Mouse (Mus musculus) E14TG2a.4 (cell line): ENCODE measurements at regions not wholly inside any gene's neighbourhood (a gene's known extent, or its start where the extent isn't known, plus 50 kb on each side); places are given as distances from the start of the nearest gene placed in this dataset.

ENCODE experiments used
- CTCF ChIP-seq: conservative IDR thresholded peaks from 2 replicates; pipeline ENCODE4 v1.5.1; 2014; ENCODE audit warnings: low read length
- NANOG ChIP-seq: IDR thresholded peaks from 2 replicates; pipeline ENCODE4 v1.6.1; 2014; ENCODE audit warnings: borderline replicate concordance, low read length, mixed read lengths

DNA sequence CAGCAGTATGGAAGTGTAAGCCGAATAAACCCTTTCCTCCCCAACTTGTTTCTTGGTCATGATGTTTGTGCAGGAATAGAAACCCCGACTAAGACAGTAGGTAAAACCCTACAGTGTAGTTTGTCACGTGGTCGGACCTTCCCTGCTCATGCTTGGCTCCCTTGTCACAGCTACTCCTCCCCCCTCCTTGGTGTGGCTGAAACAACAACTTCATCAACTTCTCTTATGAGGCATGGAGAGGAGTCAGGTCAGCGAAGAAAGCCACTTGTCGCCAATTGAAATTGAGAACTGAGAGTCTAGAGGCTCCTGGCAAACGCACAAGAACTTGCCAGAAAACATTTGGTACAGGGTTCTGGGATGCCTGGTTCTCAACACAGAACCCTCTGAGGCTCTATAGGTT is 214.1 kb downstream of the 4933412E24Rik start:
- TF ChIP-seq CTCF (no peak), NANOG (no peak)
